Mouse (Mus musculus) heart, embryonic 16.5 days (tissue): Measurements from ENCODE around the gene Cacna1d. TPM values are rescaled to one million over a fixed set of nuclear protein-coding genes. Genes with fewer than 3 reads are reported as not detected.

Experiments
- ATAC-seq: fragments of 200-750 bp; cut with Nextera tagmentation; replicated peaks from 2 replicates; pipeline ENCODE4 v1.8.0; 2017; ENCODE audit warnings: moderate number of reproducible peaks; ENCODE audit not compliant: insufficient read depth, low FRiP score; ENCODE audit errors: extremely low read depth
- H3K27ac ChIP-seq: fragments of 300-500 bp; sonication (generic); 2 replicates; pipeline ENCODE4 v1.5.1; 2014; ENCODE audit warnings: mild to moderate bottlenecking, low read length, control low read depth, moderate library complexity
- H3K27me3 ChIP-seq: fragments of 300-500 bp; sonication (generic); 2 replicates; pipeline ENCODE4 v1.6.1; 2014; ENCODE audit warnings: low read length, mixed read lengths; ENCODE audit not compliant: control insufficient read depth, insufficient read depth
- H3K36me3 ChIP-seq: fragments of 300-500 bp; sonication (generic); 2 replicates; pipeline ENCODE4 v1.6.1; 2014; ENCODE audit not compliant: control insufficient read depth, insufficient read depth
- H3K4me1 ChIP-seq: fragments of 300-500 bp; sonication (generic); 2 replicates; pipeline ENCODE4 v1.6.1; 2014; ENCODE audit warnings: low read length, mixed read lengths; ENCODE audit not compliant: control insufficient read depth, insufficient read depth
- H3K4me2 ChIP-seq: fragments of 300-500 bp; sonication (generic); 2 replicates; pipeline ENCODE4 v1.6.1; 2014; ENCODE audit warnings: low read depth, mild to moderate bottlenecking, control low read depth, low read length
- H3K4me3 ChIP-seq: fragments of 300-500 bp; sonication (generic); 2 replicates; pipeline ENCODE4 v1.5.1; 2014; ENCODE audit warnings: mild to moderate bottlenecking, control low read depth, low read length
- H3K9ac ChIP-seq: fragments of 300-500 bp; sonication (generic); 2 replicates; pipeline ENCODE4 v1.6.1; 2014; ENCODE audit warnings: low read length, control low read depth
- H3K9me3 ChIP-seq: fragments of 300-500 bp; sonication (generic); replicated peaks from 2 replicates; pipeline ENCODE4 v1.6.1; 2016; ENCODE audit warnings: low read length; ENCODE audit not compliant: control insufficient read depth
- whole genome bisulfite sequencing: fragments of 180-500 bp; shearing (Covaris S2); extraction: QIAGEN DNeasy Blood & Tissue Kit; methylation state at CpG from one replicate; pipeline ENCODE4 v1.1.7; 2014; 5-methylcytosine and 5-hydroxymethylcytosine counted together
- polyA plus RNA-seq: library from polyadenylated mRNA; unstranded; fragments of >200 nt; fragmentation: Nextera tagmentation; extraction: Ambion mirVana; gene quantifications from 2 replicates; pipeline ENCODE4 v1.2.1, GENCODE M21; 2015

The Cacna1d gene
- polyA plus RNA-seq, 1 experiment from 2014 or later, result 4.9 TPM

- Histone ChIP-seq H3K4me2 (no peak overlapping the region), H3K9me3 (no peaks in the 10 kb centered on the region), H3K36me3 (no peaks in the 10 kb centered on the region), H3K4me3 (no peak overlapping the region), H3K4me1 (peaks cover 2% of the 10 kb centered on the region; the same call in 1 of the 2 replicates), H3K27me3 (no peaks in the 10 kb centered on the region; the same call in 1 of the 2 replicates), H3K27ac (no peak overlapping the region), H3K9ac (no peak overlapping the region)
- no peak for ATAC-seq
- WGBS, result 68% methylated on average over 4 of the region's 4 CpGs
These were observed 124.2 kb downstream of the Cacna1d start for GRCm38 (mm10) chr14:30367074-30367473.

- H3K27ac ChIP-seq, result no peak overlapping the region
- no peaks in the 10 kb centered on the region for H3K9me3 ChIP-seq
- no peaks in the 10 kb centered on the region for H3K36me3 ChIP-seq
- H3K4me2 ChIP-seq, result no peak overlapping the region
- no peak overlapping the region for H3K9ac ChIP-seq
- H3K4me1 ChIP-seq, result peaks cover 2% of the 10 kb centered on the region; the same call in 1 of the 2 replicates
- no peaks in the 10 kb centered on the region; the same call in 1 of the 2 replicates for H3K27me3 ChIP-seq
- H3K4me3 ChIP-seq, result no peak overlapping the region
- ATAC-seq, result no peak
- 79% methylated on average over 5 of the region's 5 CpGs for WGBS
These were observed 125.4 kb downstream of the Cacna1d start for GRCm38 (mm10) chr14:30365866-30366265.

GRCm38 (mm10) chr14:30363487-30364167 lies 127.6 kb downstream of the Cacna1d start:
- H3K36me3 ChIP-seq, result no peaks in the 10 kb centered on the region
- no peak overlapping the region for H3K4me3 ChIP-seq
- H3K4me2 ChIP-seq, result no peak overlapping the region
- H3K27ac ChIP-seq, result no peak overlapping the region
- WGBS, result 62% methylated on average over 3 of the region's 3 CpGs
- H3K9ac ChIP-seq, result no peak overlapping the region
- no peaks in the 10 kb centered on the region; the same call in 1 of the 2 replicates for H3K27me3 ChIP-seq
- H3K9me3 ChIP-seq, result no peaks in the 10 kb centered on the region
- peaks cover 2% of the 10 kb centered on the region; the same call in 1 of the 2 replicates for H3K4me1 ChIP-seq
- ATAC-seq, result no peak

GRCm38 (mm10) chr14:30362370-30362769 lies 128.9 kb downstream of the Cacna1d start:
- H3K4me1 ChIP-seq, result peaks cover 2% of the 10 kb centered on the region; the same call in 1 of the 2 replicates
- H3K9ac ChIP-seq, result no peak overlapping the region
- no peak overlapping the region for H3K4me3 ChIP-seq
- H3K9me3 ChIP-seq, result no peaks in the 10 kb centered on the region
- ATAC-seq, result no peak
- H3K27ac ChIP-seq, result no peak overlapping the region
- WGBS, result 62% methylated on average over 4 of the region's 4 CpGs
- H3K4me2 ChIP-seq, result no peak overlapping the region
- no peaks in the 10 kb centered on the region for H3K36me3 ChIP-seq
- H3K27me3 ChIP-seq, result no peaks in the 10 kb centered on the region

- Histone ChIP-seq H3K9ac (no peak overlapping the region), H3K36me3 (no peaks in the 10 kb centered on the region), H3K27ac (no peak overlapping the region), H3K4me3 (no peak overlapping the region), H3K4me1 (peaks cover 2% of the 10 kb centered on the region; the same call in 1 of the 2 replicates), H3K4me2 (no peak overlapping the region), H3K9me3 (no peaks in the 10 kb centered on the region), H3K27me3 (0 out of 2 replicates have a peak, but pooled peaks cover 2% of the 10 kb centered on the region)
- WGBS, result 73% methylated on average over 4 of the region's 4 CpGs
- ATAC-seq, result no peak
These were observed 130.8 kb downstream of the Cacna1d start for GRCm38 (mm10) chr14:30360478-30360877.

GRCm38 (mm10) chr14:30360004-30360403 lies 131.3 kb downstream of the Cacna1d start:
- Histone ChIP-seq H3K36me3 (no peaks in the 10 kb centered on the region), H3K27me3 (0 out of 2 replicates have a peak, but pooled peaks cover 2% of the 10 kb centered on the region), H3K4me1 (peaks cover 2% of the 10 kb centered on the region; the same call in 1 of the 2 replicates), H3K9ac (no peak overlapping the region), H3K4me2 (no peak overlapping the region), H3K4me3 (no peak overlapping the region), H3K9me3 (no peaks in the 10 kb centered on the region), H3K27ac (no peak overlapping the region)
- no peak for ATAC-seq
- 64% methylated on average over 6 of the region's 6 CpGs for WGBS

GRCm38 (mm10) chr14:30358028-30358427 lies 133.2 kb downstream of the Cacna1d start:
- H3K36me3 ChIP-seq, result no peaks in the 10 kb centered on the region

GRCm38 (mm10) chr14:30356456-30356855 lies 134.8 kb downstream of the Cacna1d start:
- Histone ChIP-seq H3K4me1 (peaks cover 9% of the 10 kb centered on the region), H3K9ac (no peak overlapping the region), H3K36me3 (no peaks in the 10 kb centered on the region), H3K27me3 (peaks cover 14% of the 10 kb centered on the region; the same call in 1 of the 2 replicates), H3K9me3 (no peaks in the 10 kb centered on the region), H3K4me3 (no peak overlapping the region), H3K4me2 (no peak overlapping the region), H3K27ac (no peak overlapping the region)
- ATAC-seq, result no peak
- 83% methylated on average over 3 of the region's 3 CpGs for WGBS

More at GRCm38 (mm10) chr14:30358028-30358427, 133.2 kb downstream of the Cacna1d start:
- H3K4me3 ChIP-seq, result no peak overlapping the region
- peaks cover 9% of the 10 kb centered on the region; the same call in 1 of the 2 replicates for H3K27me3 ChIP-seq
- WGBS, result 71% methylated on average over 1 of the region's 1 CpGs
- ATAC-seq, result no peak
- H3K4me1 ChIP-seq, result peaks cover 5% of the 10 kb centered on the region
- no peak overlapping the region for H3K4me2 ChIP-seq
- no peaks in the 10 kb centered on the region for H3K9me3 ChIP-seq
- H3K27ac ChIP-seq, result no peak overlapping the region
- no peak overlapping the region for H3K9ac ChIP-seq

GRCm38 (mm10) chr14:30354761-30355160 lies 136.5 kb downstream of the Cacna1d start:
- H3K9me3 ChIP-seq, result no peaks in the 10 kb centered on the region
- peaks cover 14% of the 10 kb centered on the region; the same call in 1 of the 2 replicates for H3K27me3 ChIP-seq
- H3K4me3 ChIP-seq, result no peak overlapping the region
- peaks cover 12% of the 10 kb centered on the region for H3K4me1 ChIP-seq
- no peak for ATAC-seq
- no peaks in the 10 kb centered on the region for H3K36me3 ChIP-seq
- 58% methylated on average over 3 of the region's 3 CpGs for WGBS
- no peak overlapping the region for H3K27ac ChIP-seq
- no peak overlapping the region for H3K4me2 ChIP-seq
- H3K9ac ChIP-seq, result no peak overlapping the region
